Mouse (Mus musculus) hindbrain, postnatal 0 days (tissue): ENCODE measurements around the gene Il17ra. TPM values are rescaled to one million over a fixed set of nuclear protein-coding genes. Genes with fewer than 3 reads are reported as not detected.

Experiments used
- ATAC-seq: fragments of 200-750 bp; cut with Nextera tagmentation; 2 replicates; pipeline ENCODE4 v1.8.0; 2017; ENCODE audit warnings: mild to moderate bottlenecking, moderate TSS enrichment, moderate library complexity
- DNase-seq: peaks from one replicate; pipeline ENCODE4 v3.0.0-alpha.2; 2015; ENCODE audit warnings: low spot score
- H3K27ac ChIP-seq: fragments of 300-500 bp; sonication (generic); 2 replicates; pipeline ENCODE4 v1.5.1; 2014; ENCODE audit warnings: mild to moderate bottlenecking
- H3K27me3 ChIP-seq: fragments of 300-500 bp; sonication (generic); 2 replicates; pipeline ENCODE4 v1.6.1; 2014; ENCODE audit warnings: low read length, mixed read lengths; ENCODE audit not compliant: insufficient read depth
- H3K36me3 ChIP-seq: fragments of 300-500 bp; sonication (generic); 2 replicates; pipeline ENCODE4 v1.6.1; 2014; ENCODE audit warnings: low read length, mixed read lengths; ENCODE audit not compliant: insufficient read depth
- H3K4me1 ChIP-seq: fragments of 300-500 bp; sonication (generic); 2 replicates; pipeline ENCODE4 v1.6.1; 2014; ENCODE audit warnings: antibody characterized with exemption, low read length, mixed read lengths; ENCODE audit not compliant: insufficient read depth
- H3K4me2 ChIP-seq: fragments of 300-500 bp; sonication (generic); 2 replicates; pipeline ENCODE4 v1.6.1; 2014; ENCODE audit warnings: low read depth, mild to moderate bottlenecking, low read length, moderate library complexity, mixed read lengths
- H3K4me3 ChIP-seq: fragments of 300-500 bp; sonication (generic); 2 replicates; pipeline ENCODE4 v1.5.1; 2014; ENCODE audit warnings: low read length
- H3K9ac ChIP-seq: fragments of 300-500 bp; sonication (generic); replicated peaks from 2 replicates; pipeline ENCODE4 v1.6.1; 2014; ENCODE audit warnings: mild to moderate bottlenecking, low read length, moderate library complexity, mixed read lengths
- H3K9me3 ChIP-seq: fragments of 300-500 bp; sonication (generic); 2 replicates; pipeline ENCODE4 v1.6.1; 2016; ENCODE audit warnings: low read length, mixed read lengths
- CTCF ChIP-seq: IDR thresholded peaks from 2 replicates; pipeline ENCODE4 v1.5.1; 2016; ENCODE audit warnings: antibody characterized with exemption, control low read depth, low read depth
- WGBS: fragments of 180-500 bp; shearing (Covaris S2); extraction: QIAGEN DNeasy Blood & Tissue Kit; methylation state at CpG from one replicate; pipeline ENCODE4 v1.1.7; 2014; 5-methylcytosine and 5-hydroxymethylcytosine counted together
- polyA plus RNA-seq: library from polyadenylated mRNA; unstranded; fragments of >200 nt; fragmentation: Nextera tagmentation; extraction: Ambion mirVana; gene quantifications from 2 replicates; pipeline ENCODE4 v1.2.1, GENCODE M21; 2015
- total RNA-seq: library from RNA; depleted of rRNA; stranded (reverse); fragments of >200 nt; gene quantifications from 2 replicates; pipeline ENCODE4 v1.2.3, GENCODE M21; 2014; rRNA removed

Gene Il17ra
- total RNA-seq (7.8 and 10.6 TPM in 2 replicates), polyA plus RNA-seq (5.8 and 7.0 TPM in 2 replicates)

- peak; percentile 70 for DNase-seq
Measured at GRCm38 (mm10) chr6:120463086-120463871, at the start of gene Il17ra. Gene Il17ra (plus strand): TSS chr6:120463247.

GRCm38 (mm10) chr6:120438161-120438560 lies 24.9 kb upstream of the Il17ra start:
- no peak overlapping the region for H3K9ac ChIP-seq
- no peak overlapping the region for H3K4me3 ChIP-seq
- H3K27ac ChIP-seq: no peak overlapping the region
- H3K27me3 ChIP-seq: no peaks in the 10 kb centered on the region
- no peak for TF ChIP-seq CTCF
- no peaks in the 10 kb centered on the region for H3K9me3 ChIP-seq
- ATAC-seq (no peak), DNase-seq (no peak)
- WGBS: 95% methylated on average over 3 of the region's 3 CpGs
- no peak overlapping the region for H3K4me2 ChIP-seq
- H3K36me3 ChIP-seq: peaks cover 25% of the 10 kb centered on the region
- no peaks in the 10 kb centered on the region for H3K4me1 ChIP-seq

More at GRCm38 (mm10) chr6:120463086-120463871, at the start of gene Il17ra:
- no peaks in the 10 kb centered on the region for H3K27me3 ChIP-seq
- H3K9me3 ChIP-seq: no peaks in the 10 kb centered on the region
- H3K9ac ChIP-seq: peak within 1 kb of the TSS; percentile 56
- no peak for TF ChIP-seq CTCF
- ATAC-seq: peak; percentile 85
- peak within 1 kb of the TSS; percentile 3; the same call in 1 of the 2 replicates for H3K27ac ChIP-seq
- H3K36me3 ChIP-seq: no peaks in the 10 kb centered on the region
- H3K4me3 ChIP-seq: peak within 1 kb of the TSS; percentile 57
- H3K4me1 ChIP-seq: no peaks in the 10 kb centered on the region
- 1% methylated on average over 69 of the region's 90 CpGs for WGBS
- peak within 1 kb of the TSS; percentile 56 for H3K4me2 ChIP-seq

GRCm38 (mm10) chr6:120442171-120442749 lies 20.8 kb upstream of the Il17ra start:
- TF ChIP-seq CTCF: no peak
- ATAC-seq (no peak), DNase-seq (no peak)
- Histone ChIP-seq H3K4me3 (no peak overlapping the region), H3K27me3 (no peaks in the 10 kb centered on the region), H3K4me1 (no peaks in the 10 kb centered on the region), H3K9ac (no peak overlapping the region), H3K27ac (no peak overlapping the region), H3K36me3 (peaks cover 17% of the 10 kb centered on the region), H3K4me2 (no peak overlapping the region), H3K9me3 (no peaks in the 10 kb centered on the region)
- WGBS: 66% methylated on average over 4 of the region's 4 CpGs

- Histone ChIP-seq H3K9me3 (no peaks in the 10 kb centered on the region), H3K27ac (no peak overlapping the region), H3K9ac (no peak overlapping the region), H3K36me3 (peaks cover 12% of the 10 kb centered on the region), H3K4me3 (no peak overlapping the region), H3K27me3 (no peaks in the 10 kb centered on the region), H3K4me2 (no peak overlapping the region), H3K4me1 (no peaks in the 10 kb centered on the region)
- ATAC-seq: no peak
- 68% methylated on average over 14 of the region's 14 CpGs for WGBS
- no peak for DNase-seq
- TF ChIP-seq CTCF: no peak
Measured at GRCm38 (mm10) chr6:120443363-120444355, 19.4 kb upstream of the Il17ra start.

- H3K9me3 ChIP-seq: no peaks in the 10 kb centered on the region
- ATAC-seq (no peak), DNase-seq (no peak)
- no peaks in the 10 kb centered on the region for H3K27me3 ChIP-seq
- no peak for TF ChIP-seq CTCF
- no peak overlapping the region for H3K4me2 ChIP-seq
- no peaks in the 10 kb centered on the region for H3K4me1 ChIP-seq
- H3K27ac ChIP-seq: no peak overlapping the region
- no peak overlapping the region for H3K4me3 ChIP-seq
- WGBS: 85% methylated on average over 3 of the region's 3 CpGs
- no peak overlapping the region for H3K9ac ChIP-seq
- H3K36me3 ChIP-seq: no peaks in the 10 kb centered on the region
Measured at GRCm38 (mm10) chr6:120450208-120450607, 12.8 kb upstream of the Il17ra start.

GRCm38 (mm10) chr6:120452384-120453102 lies 10.5 kb upstream of the Il17ra start:
- Histone ChIP-seq H3K27ac (no peak overlapping the region), H3K4me2 (no peak overlapping the region), H3K9ac (no peak overlapping the region), H3K27me3 (no peaks in the 10 kb centered on the region), H3K9me3 (no peaks in the 10 kb centered on the region), H3K36me3 (no peaks in the 10 kb centered on the region), H3K4me1 (no peaks in the 10 kb centered on the region), H3K4me3 (no peak overlapping the region)
- DNase-seq (no peak), ATAC-seq (no peak)
- 87% methylated on average over 11 of the region's 11 CpGs for WGBS
- no peak for TF ChIP-seq CTCF
